Mouse (Mus musculus) liver, adult 2 months (tissue): Measurements from ENCODE around the gene Plpp7.

ENCODE experiments used
- CTCF ChIP-seq: fragments of 200-500 bp; IDR thresholded peaks from 2 replicates; pipeline ENCODE4 v1.5.1; 2011; ENCODE audit warnings: low read depth, low read length, control low read depth
- POLR2A ChIP-seq: fragments of 200-500 bp; IDR thresholded peaks from 2 replicates; pipeline ENCODE4 v1.6.1; 2011; ENCODE audit warnings: low read length, control low read depth; ENCODE audit not compliant: insufficient read depth; ENCODE audit errors: extremely low read depth

- TF ChIP-seq CTCF (no peak), POLR2A (peak; percentile 63; the same call in 1 of the 2 replicates)
Observed at GRCm38 (mm10) chr2:32150924-32151659, 55.8 kb downstream of the Plpp7 start, which contains the start of gene Prrc2b.
